Mouse (Mus musculus) midbrain, embryonic 11.5 days (tissue): ENCODE measurements around the gene Alk. TPM values are rescaled to one million over a fixed set of nuclear protein-coding genes. Genes with fewer than 3 reads are reported as not detected.
A peak's percentile ranks its signal among the peaks of the same experiment; 100 is the strongest.

Experiments
- ATAC-seq: fragments of 200-750 bp; cut with Nextera tagmentation; 2 replicates; pipeline ENCODE4 v1.8.0; 2017; ENCODE audit warnings: moderate TSS enrichment, moderate library complexity; ENCODE audit not compliant: low FRiP score
- DNase-seq: peaks from one replicate; pipeline ENCODE4 v3.0.0; 2015; ENCODE audit warnings: low spot score; ENCODE audit errors: missing footprints
- H3K27ac ChIP-seq: fragments of 300-500 bp; sonication (generic); 2 replicates; pipeline ENCODE4 v1.5.1; 2014; ENCODE audit warnings: low read depth, low read length
- H3K27me3 ChIP-seq: fragments of 300-500 bp; sonication (generic); 2 replicates; pipeline ENCODE4 v1.6.1; 2014; ENCODE audit warnings: mild to moderate bottlenecking, low read length, moderate library complexity, mixed read lengths; ENCODE audit not compliant: control insufficient read depth, insufficient read depth
- H3K36me3 ChIP-seq: fragments of 300-500 bp; sonication (generic); 2 replicates; pipeline ENCODE4 v1.6.1; 2014; ENCODE audit warnings: mild to moderate bottlenecking, low read length, moderate library complexity, mixed read lengths; ENCODE audit not compliant: control insufficient read depth, insufficient read depth
- H3K4me1 ChIP-seq: fragments of 300-500 bp; sonication (generic); 2 replicates; pipeline ENCODE4 v1.6.1; 2014; ENCODE audit warnings: low read length; ENCODE audit not compliant: control insufficient read depth, insufficient read depth
- H3K4me2 ChIP-seq: fragments of 300-500 bp; sonication (generic); 2 replicates; pipeline ENCODE4 v1.6.1; 2014; ENCODE audit warnings: mild to moderate bottlenecking, moderate library complexity
- H3K4me3 ChIP-seq: fragments of 300-500 bp; sonication (generic); 2 replicates; pipeline ENCODE4 v1.5.1; 2014; ENCODE audit warnings: low read depth, low read length
- H3K9ac ChIP-seq: fragments of 300-500 bp; sonication (generic); 2 replicates; pipeline ENCODE4 v1.6.1; 2014; ENCODE audit warnings: low read length
- H3K9me3 ChIP-seq: fragments of 300-500 bp; sonication (generic); 2 replicates; pipeline ENCODE4 v1.6.1; 2016; ENCODE audit warnings: low read length; ENCODE audit not compliant: control insufficient read depth
- WGBS: fragments of 180-500 bp; shearing (Covaris S2); extraction: QIAGEN DNeasy Blood & Tissue Kit; methylation state at CpG from one replicate; pipeline ENCODE4 v1.1.7; 2014; 5-methylcytosine and 5-hydroxymethylcytosine counted together
- polyA plus RNA-seq: library from polyadenylated mRNA; unstranded; fragments of >200 nt; fragmentation: Nextera tagmentation; extraction: Ambion mirVana; gene quantifications from 2 replicates; pipeline ENCODE4 v1.2.1, GENCODE M21; 2014

Gene Alk
- polyA plus RNA-seq, 1 experiment from 2014 or later = 0.18 TPM

- H3K4me1 ChIP-seq = peaks cover 2% of the 10 kb centered on the region; the same call in 1 of the 2 replicates
- H3K9ac ChIP-seq = no peak overlapping the region
- no peaks in the 10 kb centered on the region for H3K27me3 ChIP-seq
- ATAC-seq (no peak), DNase-seq (no peak)
- H3K4me2 ChIP-seq = no peak overlapping the region
- H3K27ac ChIP-seq = no peak overlapping the region
- H3K9me3 ChIP-seq = no peaks in the 10 kb centered on the region
- H3K4me3 ChIP-seq = no peak overlapping the region
- H3K36me3 ChIP-seq = no peaks in the 10 kb centered on the region
- WGBS = 90% methylated on average over 7 of the region's 7 CpGs
Measured at GRCm38 (mm10) chr17:72039176-72039948, 565.1 kb downstream of the Alk start.

GRCm38 (mm10) chr17:72038371-72038770 is 566.1 kb downstream of the Alk start:
- ATAC-seq = no peak
- Histone ChIP-seq H3K9me3 (no peaks in the 10 kb centered on the region), H3K4me2 (no peak overlapping the region)

GRCm38 (mm10) chr17:72030672-72031071 is 573.8 kb downstream of the Alk start:
- 84% methylated on average over 7 of the region's 7 CpGs for WGBS
- H3K9ac ChIP-seq = no peak overlapping the region
- ATAC-seq = no peak

More at GRCm38 (mm10) chr17:72038371-72038770, 566.1 kb downstream of the Alk start:
- Histone ChIP-seq H3K4me1 (peaks cover 1% of the 10 kb centered on the region; the same call in 1 of the 2 replicates), H3K27ac (no peak overlapping the region), H3K27me3 (no peaks in the 10 kb centered on the region), H3K36me3 (no peaks in the 10 kb centered on the region), H3K9ac (no peak overlapping the region), H3K4me3 (no peak overlapping the region)
- WGBS = 82% methylated on average over 5 of the region's 5 CpGs
- no peak for DNase-seq

GRCm38 (mm10) chr17:72023323-72023722 is 581.1 kb downstream of the Alk start:
- ATAC-seq = no peak
- DNase-seq = no peak
- H3K9ac ChIP-seq = no peak overlapping the region

More at GRCm38 (mm10) chr17:72030672-72031071, 573.8 kb downstream of the Alk start:
- Histone ChIP-seq H3K4me1 (no peaks in the 10 kb centered on the region), H3K27ac (no peak overlapping the region), H3K36me3 (no peaks in the 10 kb centered on the region), H3K4me3 (no peak overlapping the region), H3K9me3 (no peaks in the 10 kb centered on the region), H3K4me2 (no peak overlapping the region), H3K27me3 (no peaks in the 10 kb centered on the region)
- no peak for DNase-seq

GRCm38 (mm10) chr17:72021733-72022669 is 582.4 kb downstream of the Alk start:
- Histone ChIP-seq H3K36me3 (no peaks in the 10 kb centered on the region), H3K9ac (no peak overlapping the region), H3K4me1 (no peaks in the 10 kb centered on the region), H3K4me2 (no peak overlapping the region), H3K27ac (no peak overlapping the region), H3K4me3 (no peak overlapping the region), H3K9me3 (no peaks in the 10 kb centered on the region), H3K27me3 (no peaks in the 10 kb centered on the region)
- ATAC-seq (no peak), DNase-seq (no peak)
- WGBS = 78% methylated on average over 10 of the region's 10 CpGs

More at GRCm38 (mm10) chr17:72023323-72023722, 581.1 kb downstream of the Alk start:
- no peaks in the 10 kb centered on the region for H3K36me3 ChIP-seq
- no peaks in the 10 kb centered on the region for H3K27me3 ChIP-seq
- H3K9me3 ChIP-seq = no peaks in the 10 kb centered on the region
- no peak overlapping the region for H3K4me3 ChIP-seq
- WGBS = 81% methylated on average over 9 of the region's 9 CpGs
- H3K27ac ChIP-seq = no peak overlapping the region
- no peaks in the 10 kb centered on the region for H3K4me1 ChIP-seq
- H3K4me2 ChIP-seq = no peak overlapping the region

GRCm38 (mm10) chr17:72017329-72017728 is 587.1 kb downstream of the Alk start:
- H3K4me2 ChIP-seq = no peak overlapping the region
- DNase-seq (peak; percentile 66), ATAC-seq (no peak)
- no peaks in the 10 kb centered on the region for H3K9me3 ChIP-seq
- H3K4me3 ChIP-seq = no peak overlapping the region
- H3K27ac ChIP-seq = no peak overlapping the region
- H3K27me3 ChIP-seq = no peaks in the 10 kb centered on the region
- H3K36me3 ChIP-seq = no peaks in the 10 kb centered on the region
- no peaks in the 10 kb centered on the region for H3K4me1 ChIP-seq
- no peak overlapping the region for H3K9ac ChIP-seq

- no peak for DNase-seq
- 88% methylated on average over 3 of the region's 3 CpGs for WGBS
- no peak for ATAC-seq
Measured at GRCm38 (mm10) chr17:72015253-72015652, 589.2 kb downstream of the Alk start.

GRCm38 (mm10) chr17:72012775-72013174 is 591.7 kb downstream of the Alk start:
- 86% methylated on average over 9 of the region's 9 CpGs for WGBS
- Histone ChIP-seq H3K4me2 (no peak overlapping the region), H3K27ac (no peak overlapping the region), H3K9me3 (no peaks in the 10 kb centered on the region), H3K4me1 (no peaks in the 10 kb centered on the region), H3K4me3 (no peak overlapping the region), H3K36me3 (no peaks in the 10 kb centered on the region), H3K27me3 (no peaks in the 10 kb centered on the region), H3K9ac (no peak overlapping the region)
- DNase-seq (no peak), ATAC-seq (no peak)

More at GRCm38 (mm10) chr17:72015253-72015652, 589.2 kb downstream of the Alk start:
- Histone ChIP-seq H3K9me3 (no peaks in the 10 kb centered on the region), H3K27ac (no peak overlapping the region), H3K27me3 (no peaks in the 10 kb centered on the region), H3K4me1 (no peaks in the 10 kb centered on the region), H3K9ac (no peak overlapping the region), H3K4me2 (no peak overlapping the region), H3K36me3 (no peaks in the 10 kb centered on the region), H3K4me3 (no peak overlapping the region)

- no peaks in the 10 kb centered on the region for H3K36me3 ChIP-seq
- H3K4me3 ChIP-seq = no peak overlapping the region
- no peaks in the 10 kb centered on the region for H3K9me3 ChIP-seq
- WGBS = 97% methylated on average over 2 of the region's 2 CpGs
- H3K4me1 ChIP-seq = no peaks in the 10 kb centered on the region
- no peak overlapping the region for H3K9ac ChIP-seq
- no peak for ATAC-seq
- no peak overlapping the region for H3K4me2 ChIP-seq
- no peak for DNase-seq
- H3K27me3 ChIP-seq = no peaks in the 10 kb centered on the region
- H3K27ac ChIP-seq = no peak overlapping the region
Measured at GRCm38 (mm10) chr17:72009836-72010235, 594.6 kb downstream of the Alk start.
